ENCODE assay signal across 9 mouse cellular contexts in genomic region chr8:70043996-70044395, GRCm38 (mm10). TPM values are rescaled to one million over a fixed set of nuclear protein-coding genes. Genes with fewer than 3 reads are reported as not detected.
DNase-seq lines count a peak whose midpoint lies in the region; ATAC-seq and TF ChIP-seq lines count a peak whose summit lies in the region.
"Had no signal": no experiment of that assay in that cellular context is flagged by ENCODE, and none has a peak within 500 bp of the region (broad histone marks: within the 10 kb centered on the region; RNA-seq: fewer than 3 reads in every experiment).

No protein-coding gene starts in this region.

- no peaks in the 10 kb centered on the region for H3K9me3 ChIP-seq in embryonic facial prominence, embryonic 14.5 days (ENCODE audit: control insufficient read depth, low read length)
- H3K9me3 ChIP-seq in intestine, embryonic 15.5 days, result no peaks in the 10 kb centered on the region
- no peaks in the 10 kb centered on the region for H3K9me3 ChIP-seq in neural tube, embryonic 12.5 days

- ATAC-seq in embryonic facial prominence, embryonic 14.5 days (ENCODE audit: low read depth), result no peak
- no peak for ATAC-seq in intestine, embryonic 15.5 days
- no peak for ATAC-seq in neural tube, embryonic 12.5 days (ENCODE audit: low FRiP score, low read depth)

- H3K36me3 ChIP-seq in embryonic facial prominence, embryonic 14.5 days (ENCODE audit: control insufficient read depth, insufficient read depth, low read length), result peaks cover 13% of the 10 kb centered on the region
- H3K36me3 ChIP-seq in intestine, embryonic 15.5 days, result no peaks in the 10 kb centered on the region
- H3K36me3 ChIP-seq in neural tube, embryonic 12.5 days, result peaks cover 7% of the 10 kb centered on the region; the same call in 1 of the 2 replicates

- H3K9ac ChIP-seq in embryonic facial prominence, embryonic 14.5 days (ENCODE audit: low read depth, low read length), result peak overlapping the region; percentile 98; the same call in 1 of the 2 replicates
- peak overlapping the region; percentile 97; the same call in 1 of the 2 replicates for H3K9ac ChIP-seq in intestine, embryonic 15.5 days
- H3K9ac ChIP-seq in neural tube, embryonic 12.5 days, result peak overlapping the region; percentile 89

- no peak for DNase-seq in layer of hippocampus, adult 2 months (ENCODE audit: low spot score in 2 of 2)
- DNase-seq in layer of hippocampus, adult 18-20 months (ENCODE audit: low spot score in 2 of 2), result no peak
- DNase-seq in embryonic facial prominence, embryonic 14.5 days (ENCODE audit: low spot score), result no peak
- no peak for DNase-seq in frontal cortex, postnatal 25 days (ENCODE audit: low spot score in 2 of 2)
- DNase-seq in adrenal gland, postnatal 36 days, result no peak

- TF ChIP-seq CTCF in layer of hippocampus, adult 2 months (conservative IDR thresholded peaks at IDR 0.05), result no peak

- H3K4me1 ChIP-seq in embryonic facial prominence, embryonic 14.5 days (ENCODE audit: control insufficient read depth, insufficient read depth, low read length), result peaks cover 19% of the 10 kb centered on the region
- H3K4me1 ChIP-seq in intestine, embryonic 15.5 days (replicated peaks), result peaks cover 21% of the 10 kb centered on the region
- H3K4me1 ChIP-seq in neural tube, embryonic 12.5 days, result peaks cover 30% of the 10 kb centered on the region

- H3K4me2 ChIP-seq in embryonic facial prominence, embryonic 14.5 days (ENCODE audit: low read depth, low read length), result peak overlapping the region; percentile 94
- peak overlapping the region; percentile 93 for H3K4me2 ChIP-seq in intestine, embryonic 15.5 days (replicated peaks)
- peak overlapping the region; percentile 95 for H3K4me2 ChIP-seq in neural tube, embryonic 12.5 days (replicated peaks)

- no peaks in the 10 kb centered on the region for H3K27me3 ChIP-seq in embryonic facial prominence, embryonic 14.5 days (replicated peaks; ENCODE audit: control insufficient read depth, insufficient read depth, low read length)
- H3K27me3 ChIP-seq in intestine, embryonic 15.5 days (replicated peaks), result no peaks in the 10 kb centered on the region
- no peaks in the 10 kb centered on the region for H3K27me3 ChIP-seq in neural tube, embryonic 12.5 days (replicated peaks)

- 89% methylated on average over 5 of the region's 5 CpGs for WGBS in embryonic facial prominence, embryonic 14.5 days
- 90% methylated on average over 5 of the region's 5 CpGs for WGBS in intestine, embryonic 15.5 days
- 93% methylated on average over 5 of the region's 5 CpGs for WGBS in neural tube, embryonic 12.5 days

- H3K27ac ChIP-seq in layer of hippocampus, adult 2 months, result no peak overlapping the region
- H3K27ac ChIP-seq in embryonic facial prominence, embryonic 14.5 days (replicated peaks; ENCODE audit: low read depth, low read length), result no peak overlapping the region
- no peak overlapping the region for H3K27ac ChIP-seq in intestine, embryonic 15.5 days
- H3K27ac ChIP-seq in neural tube, embryonic 12.5 days, result no peak overlapping the region

- peak overlapping the region; percentile 75 for H3K4me3 ChIP-seq in layer of hippocampus, adult 2 months
- peak overlapping the region; percentile 100 for H3K4me3 ChIP-seq in embryonic facial prominence, embryonic 14.5 days (ENCODE audit: low read depth, low read length)
- H3K4me3 ChIP-seq in intestine, embryonic 15.5 days (replicated peaks), result peak overlapping the region; percentile 98
- peak overlapping the region; percentile 87; the same call in 1 of the 2 replicates for H3K4me3 ChIP-seq in neural tube, embryonic 12.5 days

RNA-seq across cellular contexts. Expression of gene Sugp1, which starts 1.4 kb away (rescaled TPM):
- 10 to 100 TPM; 56.1 to 56.9 TPM for total RNA-seq in layer of hippocampus, adult 2 months (2021)
- total RNA-seq in layer of hippocampus, adult 18-20 months (2021), result 10 to 100 TPM; 48.3 to 51.7 TPM
- 25.1 and 33.5 TPM in 2 replicates for polyA plus RNA-seq in embryonic facial prominence, embryonic 14.5 days (2014; fragmentation: Nextera tagmentation; extraction: Ambion mirVana)
- polyA plus RNA-seq in intestine, embryonic 15.5 days (2015; fragmentation: Nextera tagmentation; extraction: Ambion mirVana), result 36.3 and 37.5 TPM in 2 replicates
- polyA plus RNA-seq in neural tube, embryonic 12.5 days (2016; fragmentation: Nextera tagmentation; extraction: Ambion mirVana), result 56.4 and 57.0 TPM in 2 replicates
- total RNA-seq in adrenal gland, postnatal 36 days (2021), result 10 to 100 TPM; 30.9 to 31.5 TPM

RNA-seq across cellular contexts. Expression of gene Mau2, which starts 1.5 kb away (rescaled TPM):
- 10 to 100 TPM; 73.6 to 74.3 TPM for total RNA-seq in layer of hippocampus, adult 2 months (2021)
- total RNA-seq in layer of hippocampus, adult 18-20 months (2021), result 10 to 100 TPM; 70.4 to 72.5 TPM
- polyA plus RNA-seq in embryonic facial prominence, embryonic 14.5 days (2014; fragmentation: Nextera tagmentation; extraction: Ambion mirVana), result 45.8 and 49.1 TPM in 2 replicates
- polyA plus RNA-seq in intestine, embryonic 15.5 days (2015; fragmentation: Nextera tagmentation; extraction: Ambion mirVana), result 43.1 and 46.4 TPM in 2 replicates
- polyA plus RNA-seq in neural tube, embryonic 12.5 days (2016; fragmentation: Nextera tagmentation; extraction: Ambion mirVana), result 70.4 and 70.9 TPM in 2 replicates
- 10 to 100 TPM; 56.7 to 63.4 TPM for total RNA-seq in adrenal gland, postnatal 36 days (2021)

RNA-seq across cellular contexts. Expression of gene Tm6sf2, which starts 28.7 kb away (rescaled TPM):
- total RNA-seq in layer of hippocampus, adult 2 months (2021), result 1 to 10 TPM; 3.1 to 7.4 TPM
- total RNA-seq in layer of hippocampus, adult 18-20 months (2021), result 1 to 10 TPM; 5.3 to 7.5 TPM
- polyA plus RNA-seq in embryonic facial prominence, embryonic 14.5 days (2014; fragmentation: Nextera tagmentation; extraction: Ambion mirVana), result 0.47 and 1.1 TPM in 2 replicates
- 42.8 and 52.6 TPM in 2 replicates for polyA plus RNA-seq in intestine, embryonic 15.5 days (2015; fragmentation: Nextera tagmentation; extraction: Ambion mirVana)
- polyA plus RNA-seq in neural tube, embryonic 12.5 days (2016; fragmentation: Nextera tagmentation; extraction: Ambion mirVana), result 1.2 and 1.7 TPM in 2 replicates
- 1 to 10 TPM in 1 of 2 experiments, under 1 TPM in 1; 0.56 to 1.1 TPM for total RNA-seq in adrenal gland, postnatal 36 days (2021)
- total RNA-seq: monocyte, adult 5-6 weeks had no signal

RNA-seq across cellular contexts. Expression of gene Hapln4, which starts 39.3 kb away (rescaled TPM):
- total RNA-seq in layer of hippocampus, adult 2 months (2021), result 10 to 100 TPM; 89.0 to 99.7 TPM
- 100 to 1,000 TPM in 1 of 2 experiments, 10 to 100 TPM in 1; 89.6 to 104 TPM for total RNA-seq in layer of hippocampus, adult 18-20 months (2021)
- 0.34 and 0.53 TPM in 2 replicates for polyA plus RNA-seq in embryonic facial prominence, embryonic 14.5 days (2014; fragmentation: Nextera tagmentation; extraction: Ambion mirVana)
- polyA plus RNA-seq in intestine, embryonic 15.5 days (2015; fragmentation: Nextera tagmentation; extraction: Ambion mirVana), result 0.06 and 0.11 TPM in 2 replicates
- polyA plus RNA-seq in neural tube, embryonic 12.5 days (2016; fragmentation: Nextera tagmentation; extraction: Ambion mirVana), result 0.33 and 0.50 TPM in 2 replicates
- under 1 TPM; 0.33 to 0.50 TPM for total RNA-seq in adrenal gland, postnatal 36 days (2021)
- total RNA-seq: monocyte, adult 5-6 weeks had no signal
- polyA plus RNA-seq: heart, postnatal 0 days had no signal

RNA-seq across cellular contexts. Expression of gene Gatad2a, which starts 47.8 kb away (rescaled TPM):
- total RNA-seq in layer of hippocampus, adult 2 months (2021), result 10 to 100 TPM; 29.7 to 32.4 TPM
- total RNA-seq in layer of hippocampus, adult 18-20 months (2021), result 10 to 100 TPM; 32.5 to 37.3 TPM
- 49.4 and 50.4 TPM in 2 replicates for polyA plus RNA-seq in embryonic facial prominence, embryonic 14.5 days (2014; fragmentation: Nextera tagmentation; extraction: Ambion mirVana)
- 51.2 and 54.7 TPM in 2 replicates for polyA plus RNA-seq in intestine, embryonic 15.5 days (2015; fragmentation: Nextera tagmentation; extraction: Ambion mirVana)
- 61.3 and 66.9 TPM in 2 replicates for polyA plus RNA-seq in neural tube, embryonic 12.5 days (2016; fragmentation: Nextera tagmentation; extraction: Ambion mirVana)
- total RNA-seq in adrenal gland, postnatal 36 days (2021), result 10 to 100 TPM; 93.2 to 94.3 TPM
